Mouse (Mus musculus) spleen, adult 18-20 months (tissue): ENCODE measurements around the gene Cdc6.

Experiments
- DNase-seq, 2 experiments: peaks; one replicate each; pipeline ENCODE4 v3.0.0; 2022; ENCODE audit warnings: mixed read lengths in 2 of 2

Cdc6 gene

GRCm38 (mm10) chr11:98962421-98963095, 55.0 kb downstream of the Cdc6 start:
- DNase-seq = peak in 1 of 2 experiments; percentile 2

- DNase-seq = peak; percentile 55 to 64
Observed at GRCm38 (mm10) chr11:98963191-98964021, 55.8 kb downstream of the Cdc6 start.

GRCm38 (mm10) chr11:98964201-98964615, 56.6 kb downstream of the Cdc6 start:
- DNase-seq = no peak

- no peak for DNase-seq
Observed at GRCm38 (mm10) chr11:98964616-98965415, 57.2 kb downstream of the Cdc6 start.

- DNase-seq = no peak
Observed at GRCm38 (mm10) chr11:98965416-98966077, 57.9 kb downstream of the Cdc6 start.

GRCm38 (mm10) chr11:98966499-98967141, 59.0 kb downstream of the Cdc6 start:
- peak in 1 of 2 experiments; percentile 13 for DNase-seq

- DNase-seq = no peak
Observed at GRCm38 (mm10) chr11:98968079-98968478, 60.5 kb downstream of the Cdc6 start.

- no peak for DNase-seq
Observed at GRCm38 (mm10) chr11:98968716-98969495, 61.3 kb downstream of the Cdc6 start.

GRCm38 (mm10) chr11:98969496-98969927, 61.9 kb downstream of the Cdc6 start:
- no peak for DNase-seq

- DNase-seq = no peak
Observed at GRCm38 (mm10) chr11:98970191-98970925, 62.8 kb downstream of the Cdc6 start.

GRCm38 (mm10) chr11:98971316-98972031, 63.9 kb downstream of the Cdc6 start:
- DNase-seq = peak in 1 of 2 experiments; percentile 11

GRCm38 (mm10) chr11:98972215-98972614, 64.6 kb downstream of the Cdc6 start:
- DNase-seq = peak; percentile 73 to 90

- DNase-seq = no peak
Observed at GRCm38 (mm10) chr11:98972801-98973360, 65.3 kb downstream of the Cdc6 start.
